Mouse (Mus musculus) C3H10T1/2 (cell line): Measurements from ENCODE around the gene Col26a1. TPM values are rescaled to one million over a fixed set of nuclear protein-coding genes. Genes with fewer than 3 reads are reported as not detected.

Source experiments
- polyA plus RNA-seq, 2 experiments: library from polyadenylated mRNA; unstranded; fragments of >200 nt; fragmentation: generic; extraction: Trizol; gene quantifications; one replicate each; pipeline ENCODE4 v1.2.1; 2012; ENCODE audit warnings: missing spikeins in 2 of 2

Gene Col26a1
- polyA plus RNA-seq: under 1 TPM in 1 of 2 experiments, not detected in 1; 0.71 TPM

GRCm38 (mm10) chr5:136882788-136883439 lies at the start of gene Col26a1:
Col26a1 (minus strand) TSS chr5:136883209.

GRCm38 (mm10) chr5:136907991-136908857 lies 25.2 kb upstream of the Col26a1 start, which contains the start of gene Ift22:
Ift22 (plus strand) TSS chr5:136908150.

GRCm38 (mm10) chr5:136692784-136693183 lies 190.2 kb downstream of the Col26a1 start, which contains the start of gene Myl10:
Myl10 (plus strand) TSS chr5:136693146.

Other genes with a start within 250 kb of the Col26a1 start
- gene Myl10, start 190.1 kb downstream of the Col26a1 start, polyA plus RNA-seq: not detected
- gene Ift22, start 24.9 kb upstream of the Col26a1 start, polyA plus RNA-seq: 10 to 100 TPM; 62.7 to 70.5 TPM
- 100 to 1,000 TPM; 331 to 358 TPM for gene Fis1, start 70.1 kb upstream of the Col26a1 start, polyA plus RNA-seq
- gene Cldn15, start 83.4 kb upstream of the Col26a1 start, polyA plus RNA-seq: under 1 TPM; 0.13 to 0.53 TPM
- gene Plod3, start 103.8 kb upstream of the Col26a1 start, polyA plus RNA-seq: 100 to 1,000 TPM in 1 of 2 experiments, 10 to 100 TPM in 1; 67.6 to 114 TPM
- gene Znhit1, start 104.8 kb upstream of the Col26a1 start, polyA plus RNA-seq: 100 to 1,000 TPM; 105 to 169 TPM
- under 1 TPM; 0.06 to 0.27 TPM for gene Vgf, start 143.2 kb upstream of the Col26a1 start, polyA plus RNA-seq
- gene Ap1s1, start 162.9 kb upstream of the Col26a1 start, polyA plus RNA-seq: 100 to 1,000 TPM; 195 to 337 TPM
- 1 to 10 TPM; 2.4 to 9.3 TPM for gene Serpine1, start 189.1 kb upstream of the Col26a1 start, polyA plus RNA-seq
- gene Trim56, start 233.0 kb upstream of the Col26a1 start, polyA plus RNA-seq: 1 to 10 TPM in 1 of 2 experiments, under 1 TPM in 1; 0.49 to 8.3 TPM